Mouse (Mus musculus): ENCODE measurements around the gene 2310034C09Rik.
"Not testable (repeated sequence)": the region's sequence is repeated elsewhere in the genome, so short reads cannot be mapped to it uniquely, and the experiment has no call there.

2310034C09Rik gene

DNA sequence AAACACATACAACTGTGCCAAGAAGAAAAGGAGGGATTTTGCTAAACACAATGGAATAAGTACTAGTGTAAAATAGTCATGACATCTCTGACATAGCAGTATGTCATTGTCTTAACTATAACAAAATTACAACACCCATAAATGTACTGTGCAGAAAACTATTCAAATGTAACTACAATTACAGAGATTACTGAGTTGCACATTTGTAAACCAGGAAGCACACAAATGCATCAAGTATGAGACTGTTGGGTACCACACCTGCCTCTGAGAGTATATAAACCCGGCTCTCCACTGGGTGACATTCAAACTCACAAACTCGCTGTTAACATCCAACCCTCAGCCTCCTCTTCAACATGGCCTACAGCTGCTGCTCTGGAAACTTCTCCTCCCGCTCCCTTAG, at the start of gene 2310034C09Rik:
Gene 2310034C09Rik (plus strand): TSS at position 301 of the 400 bp plus-strand sequence.
- not testable (repeated sequence) for DNase-seq

GRCm38 (mm10) chr16:88710757-88711156, 47.9 kb upstream of the 2310034C09Rik start:
- no peak for DNase-seq

GRCm38 (mm10) chr16:88711245-88711644, 47.4 kb upstream of the 2310034C09Rik start:
- no peak for DNase-seq

- no peak for DNase-seq
Observed at GRCm38 (mm10) chr16:88716549-88716948, 42.1 kb upstream of the 2310034C09Rik start.

DNA sequence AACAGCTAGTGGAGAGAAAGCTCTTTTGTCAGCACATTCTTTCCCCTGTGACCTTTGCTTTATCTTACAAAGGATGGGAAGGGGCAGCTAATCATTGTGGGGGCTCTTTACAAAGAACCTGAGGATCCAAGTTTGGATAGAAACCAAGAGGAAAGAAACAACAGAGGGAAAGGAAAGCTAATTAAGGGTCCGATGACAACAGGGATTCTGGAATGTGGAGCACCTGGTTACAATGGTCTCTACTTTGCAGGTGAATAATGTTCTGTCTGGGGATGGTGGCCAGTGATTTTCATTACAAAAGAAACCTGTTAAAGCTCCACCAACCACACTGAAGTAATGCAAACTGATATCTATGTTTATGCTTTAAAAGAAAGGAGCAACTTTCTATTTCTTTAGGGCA, 38.6 kb upstream of the 2310034C09Rik start:
- no peak for DNase-seq

GRCm38 (mm10) chr16:88728812-88729275, 29.8 kb upstream of the 2310034C09Rik start, which contains the start of gene Krtap13-1:
Krtap13-1 (plus strand) TSS chr16:88728862.
- no peak for DNase-seq

GRCm38 (mm10) chr16:88735391-88735790, 23.3 kb upstream of the 2310034C09Rik start:
- DNase-seq = no peak

DNA sequence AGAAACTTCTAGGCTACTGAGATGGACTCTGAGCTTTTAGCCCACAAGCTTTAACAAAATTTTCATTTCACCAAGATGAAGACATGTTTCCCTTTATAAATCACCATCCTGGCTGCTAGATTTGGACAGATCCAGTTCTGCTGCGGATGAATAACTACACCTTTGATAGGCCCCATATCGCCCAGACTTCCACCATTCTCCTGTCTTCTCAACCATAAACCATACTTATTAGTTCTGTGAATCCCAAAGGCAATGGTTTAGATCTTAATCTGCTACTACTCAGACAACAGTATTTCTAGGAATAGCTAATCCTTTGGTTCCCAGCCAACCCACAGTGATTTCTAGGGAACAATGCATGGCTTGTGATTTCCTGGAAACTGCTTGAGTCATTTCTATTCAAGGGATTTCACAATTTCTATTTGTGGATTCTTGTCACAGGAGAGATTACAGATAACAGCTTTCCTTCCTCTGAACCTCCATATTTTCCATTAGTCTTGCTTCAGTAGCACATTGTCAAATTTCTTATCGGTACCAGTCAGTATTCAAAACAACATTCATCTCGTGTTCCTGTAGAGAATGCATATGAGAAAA, 13.8 kb upstream of the 2310034C09Rik start:
- peak; percentile 3 for DNase-seq

DNA sequence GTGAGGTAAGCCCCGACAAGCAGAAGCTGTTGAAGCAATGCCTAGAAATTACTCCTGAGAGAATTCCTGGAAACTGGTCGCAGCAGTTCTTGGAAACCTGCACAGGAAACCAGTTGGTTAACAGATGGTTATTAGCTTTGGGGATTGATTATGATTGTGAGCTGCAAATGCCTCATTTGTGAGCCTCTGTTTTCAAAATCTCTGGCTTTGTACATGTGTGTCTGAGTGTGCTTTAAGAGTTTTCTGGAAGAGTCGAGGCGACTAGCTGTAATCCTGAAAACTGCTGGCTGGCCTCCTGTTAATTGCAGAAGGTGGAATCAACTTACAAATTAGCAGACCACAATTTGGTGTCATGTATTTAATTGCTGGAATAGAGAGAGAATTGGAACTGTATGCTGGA, 10.7 kb upstream of the 2310034C09Rik start:
- DNase-seq = no peak

GRCm38 (mm10) chr16:88751535-88751934, 7.1 kb upstream of the 2310034C09Rik start, which contains the start of gene Krtap13:
Krtap13 (minus strand) TSS chr16:88751635.
- DNase-seq = not testable (repeated sequence)

- no peak for DNase-seq
Observed at GRCm38 (mm10) chr16:88774106-88774505, 15.5 kb downstream of the 2310034C09Rik start, which contains the start of gene 2310057N15Rik. 2310057N15Rik (minus strand) TSS chr16:88774206.

GRCm38 (mm10) chr16:88777596-88777995, 18.9 kb downstream of the 2310034C09Rik start, which contains the start of gene Gm5965:
Gm5965 (plus strand) TSS chr16:88777896.
- DNase-seq = no peak

GRCm38 (mm10) chr16:88786786-88787185, 28.1 kb downstream of the 2310034C09Rik start:
- no peak for DNase-seq
